Mouse (Mus musculus) olfactory bulb, adult 2 months (tissue): ENCODE data around the gene Cstb. TPM values are rescaled to one million over a fixed set of nuclear protein-coding genes. Genes with fewer than 3 reads are reported as not detected.

Experiments used
- H3K27ac ChIP-seq: fragments of 200-500 bp; 2 replicates; pipeline ENCODE4 v1.5.1; 2012; ENCODE audit warnings: low read depth, low read length; ENCODE audit not compliant: insufficient read depth
- H3K4me1 ChIP-seq: fragments of 200-500 bp; 2 replicates; pipeline ENCODE4 v1.6.1; 2012; ENCODE audit warnings: low read length; ENCODE audit not compliant: control insufficient read depth, insufficient read depth
- H3K4me3 ChIP-seq: fragments of 200-500 bp; 2 replicates; pipeline ENCODE4 v1.5.1; 2012; ENCODE audit warnings: mild to moderate bottlenecking, low read depth, low read length, moderate library complexity; ENCODE audit not compliant: insufficient read depth
- CTCF ChIP-seq: fragments of 200-500 bp; IDR thresholded peaks from 2 replicates; pipeline ENCODE4 v1.5.1; 2012; ENCODE audit warnings: low read depth, mild to moderate bottlenecking, low read length, moderate library complexity; ENCODE audit not compliant: insufficient read depth
- POLR2A ChIP-seq: fragments of 200-500 bp; IDR thresholded peaks from 2 replicates; pipeline ENCODE4 v1.6.1; 2012; ENCODE audit warnings: mild to moderate bottlenecking, low read depth, low read length, moderate library complexity; ENCODE audit not compliant: insufficient read depth
- WGBS: fragments of 180-500 bp; shearing (Covaris S2); methylation state at CpG from one replicate; pipeline ENCODE4 v1.1.7; 2018; 5-methylcytosine and 5-hydroxymethylcytosine counted together
- polyA plus RNA-seq: library from polyadenylated mRNA; stranded (reverse); fragments of >200 nt; gene quantifications from 2 replicates; pipeline ENCODE4 v1.2.4, GENCODE M21; 2012; ENCODE audit warnings: low replicate concordance; ENCODE audit not compliant: missing spikeins, insufficient read depth, insufficient read length

Gene Cstb
- 1,067 TPM in 1 of 2 replicates, not detected in the other for polyA plus RNA-seq

- peaks cover 5% of the 10 kb centered on the region; the same call in 1 of the 2 replicates for H3K4me1 ChIP-seq
- H3K4me3 ChIP-seq, result peak within 1 kb of the TSS; percentile 65
- H3K27ac ChIP-seq, result peak within 1 kb of the TSS; percentile 34
- 2% methylated on average over 40 of the region's 40 CpGs for WGBS
- no peak for TF ChIP-seq CTCF
- TF ChIP-seq POLR2A, result peak; percentile 69
These were observed at the start of gene Cstb for GRCm38 (mm10) chr10:78425181-78426041. Cstb (plus strand) TSS chr10:78425669.

- no peak overlapping the region for H3K4me3 ChIP-seq
- no peak for TF ChIP-seq POLR2A
- TF ChIP-seq CTCF, result no peak
- H3K4me1 ChIP-seq, result no peaks in the 10 kb centered on the region
- H3K27ac ChIP-seq, result no peak overlapping the region
- 95% methylated on average over 7 of the region's 7 CpGs for WGBS
These were observed 47.0 kb upstream of the Cstb start for GRCm38 (mm10) chr10:78378516-78378915.

GRCm38 (mm10) chr10:78383567-78383966 lies 41.9 kb upstream of the Cstb start:
- Histone ChIP-seq H3K4me1 (peaks cover 12% of the 10 kb centered on the region), H3K27ac (no peak overlapping the region), H3K4me3 (no peak overlapping the region)
- no peak for TF ChIP-seq CTCF
- TF ChIP-seq POLR2A, result no peak
- 82% methylated on average over 3 of the region's 3 CpGs for whole genome bisulfite sequencing

GRCm38 (mm10) chr10:78385520-78385919 lies 39.9 kb upstream of the Cstb start:
- WGBS, result 53% methylated on average over 5 of the region's 5 CpGs
- TF ChIP-seq POLR2A, result no peak
- no peak for TF ChIP-seq CTCF
- H3K27ac ChIP-seq, result peak overlapping the region; percentile 83

GRCm38 (mm10) chr10:78388216-78388980 lies 37.1 kb upstream of the Cstb start:
- WGBS, result 19% methylated on average over 20 of the region's 20 CpGs
- peaks cover 44% of the 10 kb centered on the region for H3K4me1 ChIP-seq
- no peak for TF ChIP-seq CTCF
- no peak for TF ChIP-seq POLR2A
- no peak overlapping the region for H3K4me3 ChIP-seq
- H3K27ac ChIP-seq, result peak overlapping the region; percentile 95

More at GRCm38 (mm10) chr10:78385520-78385919, 39.9 kb upstream of the Cstb start:
- Histone ChIP-seq H3K4me1 (peaks cover 31% of the 10 kb centered on the region), H3K4me3 (no peak overlapping the region)

- WGBS, result 58% methylated on average over 4 of the region's 4 CpGs
- TF ChIP-seq POLR2A (no peak), CTCF (no peak)
- no peak overlapping the region; the same call in 1 of the 2 replicates for H3K27ac ChIP-seq
- H3K4me3 ChIP-seq, result no peak overlapping the region
- peaks cover 54% of the 10 kb centered on the region for H3K4me1 ChIP-seq
These were observed 34.4 kb upstream of the Cstb start for GRCm38 (mm10) chr10:78390982-78391470.

- Histone ChIP-seq H3K27ac (no peak overlapping the region), H3K4me1 (peaks cover 60% of the 10 kb centered on the region), H3K4me3 (no peak overlapping the region)
- 5% methylated on average over 18 of the region's 18 CpGs for WGBS
- TF ChIP-seq POLR2A, result no peak
- peak; percentile 87 for TF ChIP-seq CTCF
These were observed 33.4 kb upstream of the Cstb start for GRCm38 (mm10) chr10:78392072-78392471.

- Histone ChIP-seq H3K27ac (peak overlapping the region; percentile 49), H3K4me3 (no peak overlapping the region), H3K4me1 (peaks cover 50% of the 10 kb centered on the region)
- 51% methylated on average over 3 of the region's 3 CpGs for WGBS
- no peak for TF ChIP-seq POLR2A
- no peak; the same call in 1 of the 2 replicates for TF ChIP-seq CTCF
These were observed 30.1 kb upstream of the Cstb start for GRCm38 (mm10) chr10:78395377-78395776.
